Mouse (Mus musculus) limb, embryonic 14.5 days (tissue): ENCODE results near the gene Ostf1. TPM values are rescaled to one million over a fixed set of nuclear protein-coding genes. Genes with fewer than 3 reads are reported as not detected.

Experiments used
- ATAC-seq: fragments of 200-750 bp; cut with Nextera tagmentation; 2 replicates; pipeline ENCODE4 v1.8.0; 2017; ENCODE audit warnings: low read depth, moderate number of reproducible peaks, moderate TSS enrichment; ENCODE audit not compliant: low FRiP score
- DNase-seq: peaks from one replicate; pipeline ENCODE4 v3.0.0-alpha.2; 2015; ENCODE audit warnings: low spot score
- H3K27ac ChIP-seq: fragments of 300-500 bp; sonication (generic); replicated peaks from 2 replicates; pipeline ENCODE4 v1.5.1; 2014; ENCODE audit warnings: low read depth, mild to moderate bottlenecking, low read length, moderate library complexity, mixed read lengths
- H3K27me3 ChIP-seq: fragments of 300-500 bp; sonication (generic); 2 replicates; pipeline ENCODE4 v1.6.1; 2014; ENCODE audit warnings: low read length, mixed read lengths; ENCODE audit not compliant: control insufficient read depth, insufficient read depth
- H3K36me3 ChIP-seq: fragments of 300-500 bp; sonication (generic); 2 replicates; pipeline ENCODE4 v1.6.1; 2014; ENCODE audit warnings: mild to moderate bottlenecking, low read length, moderate library complexity, mixed read lengths; ENCODE audit not compliant: control insufficient read depth, insufficient read depth
- H3K4me1 ChIP-seq: fragments of 300-500 bp; sonication (generic); 2 replicates; pipeline ENCODE4 v1.6.1; 2014; ENCODE audit warnings: antibody characterized with exemption, low read length, mixed read lengths; ENCODE audit not compliant: control insufficient read depth, insufficient read depth
- H3K4me2 ChIP-seq: fragments of 300-500 bp; sonication (generic); replicated peaks from 2 replicates; pipeline ENCODE4 v1.6.1; 2014; ENCODE audit warnings: low read depth, mild to moderate bottlenecking, low read length, moderate library complexity; ENCODE audit not compliant: severe bottlenecking
- H3K4me3 ChIP-seq: fragments of 300-500 bp; sonication (generic); replicated peaks from 2 replicates; pipeline ENCODE4 v1.5.1; 2014; ENCODE audit warnings: low read length
- H3K9ac ChIP-seq: fragments of 300-500 bp; sonication (generic); 2 replicates; pipeline ENCODE4 v1.6.1; 2014; ENCODE audit warnings: mild to moderate bottlenecking, low read depth, low read length, moderate library complexity; ENCODE audit not compliant: severe bottlenecking
- H3K9me3 ChIP-seq: fragments of 300-500 bp; sonication (generic); 2 replicates; pipeline ENCODE4 v1.6.1; 2016; ENCODE audit warnings: low read length; ENCODE audit not compliant: control insufficient read depth
- POLR2A ChIP-seq: fragments of 200-500 bp; IDR thresholded peaks from 2 replicates; pipeline ENCODE4 v1.8.0; 2012; ENCODE audit warnings: inconsistent platforms, mild to moderate bottlenecking, moderate library complexity, borderline replicate concordance; ENCODE audit not compliant: insufficient read depth, insufficient read length; ENCODE audit errors: extremely low read depth
- WGBS: fragments of 180-500 bp; shearing (Covaris S2); extraction: QIAGEN DNeasy Blood & Tissue Kit; methylation state at CpG from one replicate; pipeline ENCODE4 v1.1.7; 2014; 5-methylcytosine and 5-hydroxymethylcytosine counted together
- polyA plus RNA-seq, 2 experiments: library from polyadenylated mRNA; depleted of rRNA in 1 of 2; stranded (reverse) in 1 of 2; unstranded in 1 of 2; fragments of >200 nt; fragmentation: Nextera tagmentation in 1 of 2; extraction: Ambion mirVana in 1 of 2; gene quantifications; 2 replicates each; pipeline versions ENCODE4 v1.2.1 to v1.2.3; 2012 to 2014

Gene Ostf1
- polyA plus RNA-seq, 2 experiments, result 51.6 to 108 TPM

DNA sequence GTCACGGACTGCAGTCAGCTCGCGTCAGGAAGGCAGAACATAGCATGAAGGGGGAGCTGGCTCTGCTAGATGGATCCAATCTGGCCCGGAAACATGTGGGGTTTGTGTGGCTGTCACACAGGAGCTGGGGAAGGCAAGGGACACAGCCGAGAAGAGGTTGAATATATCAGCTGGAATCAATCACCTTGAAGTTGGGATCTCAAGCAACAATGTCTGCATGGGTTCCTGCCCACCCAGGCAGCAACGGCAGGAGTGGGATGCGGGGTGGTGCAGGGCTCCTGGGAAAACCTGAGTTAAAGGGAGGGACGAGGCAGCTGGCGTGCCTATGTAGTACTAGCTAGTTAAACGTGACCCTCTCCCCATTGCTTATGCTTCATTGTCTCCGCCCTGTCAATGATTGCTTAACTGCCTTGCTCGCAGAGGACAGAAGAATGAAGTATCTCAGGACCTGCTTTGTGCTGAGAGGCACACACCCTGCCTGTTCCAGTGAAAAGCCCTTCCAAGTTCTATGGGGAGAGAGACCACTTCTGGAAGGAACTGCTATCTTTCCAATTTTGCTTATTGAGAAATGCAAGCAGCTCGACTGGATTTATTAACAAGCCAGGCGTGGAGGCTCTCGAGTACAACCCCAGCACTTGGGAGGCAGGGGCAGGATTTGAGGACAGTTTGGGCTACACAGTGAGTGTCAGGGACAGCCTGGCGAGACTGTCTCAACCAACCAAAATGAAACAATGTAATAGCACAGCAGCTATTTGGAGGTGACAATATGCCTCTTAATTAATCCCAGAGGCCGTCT, 53.2 kb downstream of the Ostf1 start:
- WGBS, result 25% methylated on average over 17 of the region's 17 CpGs
- DNase-seq (no peak), ATAC-seq (no peak)
- Histone ChIP-seq H3K4me3 (no peak overlapping the region), H3K27me3 (no peaks in the 10 kb centered on the region), H3K4me2 (no peak overlapping the region; the same call in 1 of the 2 replicates), H3K9me3 (no peaks in the 10 kb centered on the region), H3K27ac (no peak overlapping the region), H3K9ac (peak overlapping the region; percentile 5; the same call in 1 of the 2 replicates), H3K36me3 (no peaks in the 10 kb centered on the region), H3K4me1 (0 out of 2 replicates have a peak, but pooled peaks cover 5% of the 10 kb centered on the region)
- TF ChIP-seq POLR2A, result no peak

- no peaks in the 10 kb centered on the region for H3K9me3 ChIP-seq
- no peak overlapping the region for H3K4me2 ChIP-seq
- H3K27ac ChIP-seq, result no peak overlapping the region
These were observed 54.3 kb downstream of the Ostf1 start for GRCm38 (mm10) chr19:18577348-18577747.

GRCm38 (mm10) chr19:18575891-18576290, 55.7 kb downstream of the Ostf1 start:
- ATAC-seq (no peak), DNase-seq (no peak)
- Histone ChIP-seq H3K36me3 (no peaks in the 10 kb centered on the region), H3K27ac (no peak overlapping the region), H3K9ac (no peak overlapping the region), H3K27me3 (no peaks in the 10 kb centered on the region), H3K9me3 (no peaks in the 10 kb centered on the region), H3K4me2 (no peak overlapping the region), H3K4me3 (no peak overlapping the region), H3K4me1 (0 out of 2 replicates have a peak, but pooled peaks cover 5% of the 10 kb centered on the region)
- 88% methylated on average over 3 of the region's 3 CpGs for WGBS
- no peak for TF ChIP-seq POLR2A

More at GRCm38 (mm10) chr19:18577348-18577747, 54.3 kb downstream of the Ostf1 start:
- Histone ChIP-seq H3K9ac (no peak overlapping the region), H3K4me3 (no peak overlapping the region), H3K36me3 (no peaks in the 10 kb centered on the region), H3K27me3 (no peaks in the 10 kb centered on the region), H3K4me1 (0 out of 2 replicates have a peak, but pooled peaks cover 5% of the 10 kb centered on the region)
- TF ChIP-seq POLR2A, result no peak
- DNase-seq (no peak), ATAC-seq (no peak)
- WGBS, result 67% methylated on average over 5 of the region's 5 CpGs

DNA sequence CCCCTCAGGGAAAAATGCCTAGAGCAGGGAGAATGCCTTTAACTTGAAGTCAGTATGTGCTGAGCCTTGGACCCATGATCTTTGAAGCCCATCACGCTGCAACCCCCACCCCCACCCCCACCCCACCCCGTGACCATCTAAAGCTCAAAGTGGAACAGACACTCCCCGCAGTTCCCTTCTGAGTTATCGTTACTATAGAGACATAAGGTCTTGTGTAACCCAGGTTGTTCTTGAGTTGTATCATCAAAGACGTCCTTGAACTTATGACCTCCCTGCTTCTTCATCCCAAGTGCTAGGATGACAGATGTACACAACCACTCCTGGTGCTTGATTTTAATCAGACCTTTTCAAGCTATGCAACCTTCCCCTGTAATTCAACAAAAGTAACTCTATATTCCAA, 57.7 kb downstream of the Ostf1 start:
- Histone ChIP-seq H3K27me3 (no peaks in the 10 kb centered on the region), H3K9me3 (no peaks in the 10 kb centered on the region), H3K4me3 (no peak overlapping the region), H3K36me3 (no peaks in the 10 kb centered on the region), H3K4me2 (no peak overlapping the region), H3K27ac (no peak overlapping the region), H3K9ac (no peak overlapping the region), H3K4me1 (0 out of 2 replicates have a peak, but pooled peaks cover 5% of the 10 kb centered on the region)
- WGBS, result 78% methylated on average over 5 of the region's 5 CpGs
- no peak for TF ChIP-seq POLR2A
- ATAC-seq, result no peak
- DNase-seq, result no peak

GRCm38 (mm10) chr19:18573443-18573842, 58.2 kb downstream of the Ostf1 start:
- no peak overlapping the region for H3K9ac ChIP-seq
- H3K4me3 ChIP-seq, result no peak overlapping the region
- H3K9me3 ChIP-seq, result no peaks in the 10 kb centered on the region
- 63% methylated on average over 3 of the region's 3 CpGs for WGBS
- 0 out of 2 replicates have a peak, but pooled peaks cover 5% of the 10 kb centered on the region for H3K4me1 ChIP-seq
- no peak overlapping the region for H3K4me2 ChIP-seq
- no peaks in the 10 kb centered on the region for H3K36me3 ChIP-seq
- no peak overlapping the region for H3K27ac ChIP-seq
- ATAC-seq (no peak), DNase-seq (no peak)
- no peak for TF ChIP-seq POLR2A
- H3K27me3 ChIP-seq, result no peaks in the 10 kb centered on the region
